Mouse (Mus musculus): Measurements from ENCODE around the gene Xpnpep1. TPM values are rescaled to one million over a fixed set of nuclear protein-coding genes. Genes with fewer than 3 reads are reported as not detected.
A peak's percentile ranks its signal among the peaks of the same experiment; 100 is the strongest.

Gene Xpnpep1
- polyA plus RNA-seq, 1 experiment, result not detected

- peaks cover 14% of the 10 kb centered on the region for H3K4me1 ChIP-seq (ENCODE audit: control insufficient read depth, insufficient read depth, low read length)
- TF ChIP-seq CTCF (IDR thresholded peaks at IDR 0.05; ENCODE audit: insufficient read depth, low read depth, low read length), result no peak
- no peak for TF ChIP-seq POLR2A (IDR thresholded peaks at IDR 0.05; ENCODE audit: insufficient read depth, low read depth, low read length)
- WGBS, result 84% methylated on average over 4 of the region's 4 CpGs
- H3K27ac ChIP-seq (ENCODE audit: insufficient read depth, low read depth, low read length), result no peak overlapping the region
- H3K4me3 ChIP-seq (ENCODE audit: insufficient read depth, low read depth, low read length), result no peak overlapping the region
Measured at GRCm38 (mm10) chr19:53041570-53041969, 1.6 kb upstream of the Xpnpep1 start.

GRCm38 (mm10) chr19:53041133-53041510, 1.1 kb upstream of the Xpnpep1 start:
- no peak overlapping the region for H3K27ac ChIP-seq (ENCODE audit: insufficient read depth, low read depth, low read length)
- no peak overlapping the region for H3K4me3 ChIP-seq (ENCODE audit: insufficient read depth, low read depth, low read length)
- H3K4me1 ChIP-seq (ENCODE audit: control insufficient read depth, insufficient read depth, low read length), result peaks cover 14% of the 10 kb centered on the region
- 67% methylated on average over 5 of the region's 5 CpGs for WGBS
- TF ChIP-seq CTCF (IDR thresholded peaks at IDR 0.05; ENCODE audit: insufficient read depth, low read depth, low read length), result no peak
- no peak for TF ChIP-seq POLR2A (IDR thresholded peaks at IDR 0.05; ENCODE audit: insufficient read depth, low read depth, low read length)

GRCm38 (mm10) chr19:53039090-53039489, 924 bp downstream of the Xpnpep1 start:
- Histone ChIP-seq H3K4me3 (ENCODE audit: insufficient read depth, low read depth, low read length) (no peak overlapping the region), H3K4me1 (ENCODE audit: control insufficient read depth, insufficient read depth, low read length) (peaks cover 18% of the 10 kb centered on the region), H3K27ac (ENCODE audit: insufficient read depth, low read depth, low read length) (peak overlapping the region; percentile 58)
- TF ChIP-seq POLR2A (IDR thresholded peaks at IDR 0.05; ENCODE audit: insufficient read depth, low read depth, low read length), result no peak
- TF ChIP-seq CTCF (IDR thresholded peaks at IDR 0.05; ENCODE audit: insufficient read depth, low read depth, low read length), result no peak
- WGBS, result 41% methylated on average over 11 of the region's 11 CpGs

GRCm38 (mm10) chr19:53038435-53038938, 1.5 kb downstream of the Xpnpep1 start:
- WGBS, result under 1% methylated on average over 39 of the region's 39 CpGs

GRCm38 (mm10) chr19:53037925-53038419, 2.0 kb downstream of the Xpnpep1 start:
- under 1% methylated on average over 28 of the region's 28 CpGs for WGBS
- Histone ChIP-seq H3K27ac (ENCODE audit: insufficient read depth, low read depth, low read length) (peak overlapping the region; percentile 18), H3K4me3 (ENCODE audit: insufficient read depth, low read depth, low read length) (peak overlapping the region; percentile 64), H3K4me1 (ENCODE audit: control insufficient read depth, insufficient read depth, low read length) (peaks cover 15% of the 10 kb centered on the region)
- TF ChIP-seq POLR2A (IDR thresholded peaks at IDR 0.05; ENCODE audit: insufficient read depth, low read depth, low read length) (no peak), CTCF (IDR thresholded peaks at IDR 0.05; ENCODE audit: insufficient read depth, low read depth, low read length) (no peak)

More at GRCm38 (mm10) chr19:53038435-53038938, 1.5 kb downstream of the Xpnpep1 start:
- Histone ChIP-seq H3K4me3 (ENCODE audit: insufficient read depth, low read depth, low read length) (peak overlapping the region; percentile 64), H3K4me1 (ENCODE audit: control insufficient read depth, insufficient read depth, low read length) (peaks cover 15% of the 10 kb centered on the region), H3K27ac (ENCODE audit: insufficient read depth, low read depth, low read length) (peak overlapping the region; percentile 58)
- TF ChIP-seq CTCF (IDR thresholded peaks at IDR 0.05; ENCODE audit: insufficient read depth, low read depth, low read length) (no peak), POLR2A (IDR thresholded peaks at IDR 0.05; ENCODE audit: insufficient read depth, low read depth, low read length) (peak; percentile 55; the same call in 1 of the 2 replicates)

GRCm38 (mm10) chr19:53033159-53033943, 6.7 kb downstream of the Xpnpep1 start:
- WGBS, result 96% methylated on average over 10 of the region's 10 CpGs
- TF ChIP-seq CTCF (IDR thresholded peaks at IDR 0.05; ENCODE audit: insufficient read depth, low read depth, low read length) (no peak), POLR2A (IDR thresholded peaks at IDR 0.05; ENCODE audit: insufficient read depth, low read depth, low read length) (no peak)
- H3K4me1 ChIP-seq (ENCODE audit: control insufficient read depth, insufficient read depth, low read length), result peaks cover 19% of the 10 kb centered on the region
- no peak overlapping the region for H3K4me3 ChIP-seq (ENCODE audit: insufficient read depth, low read depth, low read length)
- no peak overlapping the region for H3K27ac ChIP-seq (ENCODE audit: insufficient read depth, low read depth, low read length)

GRCm38 (mm10) chr19:53032647-53033046, 7.4 kb downstream of the Xpnpep1 start:
- 87% methylated on average over 3 of the region's 3 CpGs for WGBS
- peaks cover 19% of the 10 kb centered on the region for H3K4me1 ChIP-seq (ENCODE audit: control insufficient read depth, insufficient read depth, low read length)
- no peak overlapping the region for H3K27ac ChIP-seq (ENCODE audit: insufficient read depth, low read depth, low read length)
- no peak for TF ChIP-seq POLR2A (IDR thresholded peaks at IDR 0.05; ENCODE audit: insufficient read depth, low read depth, low read length)
- no peak overlapping the region for H3K4me3 ChIP-seq (ENCODE audit: insufficient read depth, low read depth, low read length)

- H3K27ac ChIP-seq (ENCODE audit: insufficient read depth, low read depth, low read length), result no peak overlapping the region
- TF ChIP-seq CTCF (IDR thresholded peaks at IDR 0.05; ENCODE audit: insufficient read depth, low read depth, low read length), result no peak
- TF ChIP-seq POLR2A (IDR thresholded peaks at IDR 0.05; ENCODE audit: insufficient read depth, low read depth, low read length), result no peak
- H3K4me3 ChIP-seq (ENCODE audit: insufficient read depth, low read depth, low read length), result no peak overlapping the region
- H3K4me1 ChIP-seq (ENCODE audit: control insufficient read depth, insufficient read depth, low read length), result peaks cover 12% of the 10 kb centered on the region
- WGBS, result 53% methylated on average over 8 of the region's 8 CpGs
Measured at GRCm38 (mm10) chr19:53031957-53032371, 8.1 kb downstream of the Xpnpep1 start.

GRCm38 (mm10) chr19:53030279-53030678, 9.7 kb downstream of the Xpnpep1 start:
- Histone ChIP-seq H3K27ac (ENCODE audit: insufficient read depth, low read depth, low read length) (no peak overlapping the region), H3K4me3 (ENCODE audit: insufficient read depth, low read depth, low read length) (no peak overlapping the region), H3K4me1 (ENCODE audit: control insufficient read depth, insufficient read depth, low read length) (peaks cover 4% of the 10 kb centered on the region)
- TF ChIP-seq POLR2A (IDR thresholded peaks at IDR 0.05; ENCODE audit: insufficient read depth, low read depth, low read length) (no peak), CTCF (IDR thresholded peaks at IDR 0.05; ENCODE audit: insufficient read depth, low read depth, low read length) (no peak)
- WGBS, result 86% methylated on average over 6 of the region's 6 CpGs

Measured in olfactory bulb, adult 2 months (tissue).